Mouse (Mus musculus) heart, postnatal 36 days (tissue): Measurements from ENCODE around the gene Kbtbd12. TPM values are rescaled to one million over a fixed set of nuclear protein-coding genes. Genes with fewer than 3 reads are reported as not detected.

ENCODE experiments used
- DNase-seq, 2 experiments: peaks; one replicate each; pipeline ENCODE4 v3.0.0; 2021 to 2022
- intact Hi-C: fragments of 180-260 bp; cut with DNase I; formaldehyde crosslinking; loops from one replicate; pipeline ENCODE4 v1.15.1; 2025
- total RNA-seq, 2 experiments: library from RNA; stranded (reverse); gene quantifications; 2 replicates each; pipeline ENCODE4 v1.2.3; 2021

Gene Kbtbd12
- total RNA-seq, 2 experiments from 2014 or later = 30.3 to 39.1 TPM

DNA sequence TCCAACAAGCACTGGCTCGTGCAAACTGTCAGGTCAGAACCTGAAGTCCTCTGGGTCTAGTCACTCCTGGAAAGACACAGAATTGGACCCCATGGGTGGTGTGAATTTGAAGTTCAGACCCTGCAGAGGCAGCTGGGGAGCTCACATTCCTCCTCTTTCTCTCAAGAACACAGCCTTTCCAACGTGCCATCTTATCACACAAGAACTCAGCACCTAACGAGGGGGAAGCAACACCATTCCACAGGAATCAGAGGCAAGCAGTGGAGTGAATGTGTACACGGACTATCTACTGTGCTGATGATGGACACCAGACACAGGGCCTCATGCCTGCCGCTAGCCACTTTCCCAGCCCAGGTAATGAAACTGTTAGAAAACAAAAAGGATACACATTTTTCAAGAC lies 121.1 kb downstream of the Kbtbd12 start:
- DNase-seq = no peak
- intact Hi-C loops = loop anchor here (5.0 kb wide), 1 partner anchor 49 kb away; the partner anchor contains the start of gene Ruvbl1

DNA sequence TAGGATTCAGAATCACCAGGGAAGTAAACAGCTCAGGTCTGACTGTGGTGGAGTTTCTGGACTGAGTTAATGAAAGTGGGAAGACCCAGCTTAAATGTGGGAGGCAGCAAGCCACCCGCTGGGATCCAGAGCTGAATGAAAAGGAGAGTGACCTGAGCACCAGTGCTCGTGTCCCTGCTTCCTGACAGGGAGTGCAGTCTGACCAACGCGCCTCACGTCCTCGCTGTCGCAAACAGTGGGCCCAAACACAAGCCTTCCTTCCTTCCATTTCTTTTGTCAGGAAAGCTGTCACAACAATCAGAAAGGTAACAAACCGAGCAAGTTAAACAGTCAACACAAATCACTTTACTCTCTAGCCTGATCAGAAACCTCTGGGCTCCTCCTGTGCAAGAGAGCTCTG lies 121.8 kb downstream of the Kbtbd12 start:
- intact Hi-C loops = loop anchor here (5.0 kb wide), 1 partner anchor 49 kb away; the partner anchor contains the start of gene Ruvbl1
- no peak for DNase-seq

DNA sequence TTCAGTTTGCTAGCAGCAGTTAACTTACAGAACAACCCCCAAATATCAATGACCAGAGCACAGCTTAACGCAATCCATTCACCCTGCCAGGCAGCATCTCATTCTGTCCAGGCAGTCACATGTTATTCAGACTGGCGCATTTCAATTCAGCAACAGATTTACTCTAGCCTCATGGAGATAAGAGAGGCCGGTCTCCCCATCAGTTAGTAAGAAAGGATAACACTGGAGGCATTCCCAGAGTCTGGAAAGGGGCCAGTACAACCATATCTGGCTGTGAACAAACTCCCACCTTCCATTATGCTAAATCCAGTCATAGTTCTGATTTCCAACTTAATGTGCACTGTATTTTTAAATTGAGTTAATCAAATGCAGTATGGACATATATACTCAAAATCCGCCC lies 123.2 kb downstream of the Kbtbd12 start:
- DNase-seq = no peak
- intact Hi-C loops = no loop called here

DNA sequence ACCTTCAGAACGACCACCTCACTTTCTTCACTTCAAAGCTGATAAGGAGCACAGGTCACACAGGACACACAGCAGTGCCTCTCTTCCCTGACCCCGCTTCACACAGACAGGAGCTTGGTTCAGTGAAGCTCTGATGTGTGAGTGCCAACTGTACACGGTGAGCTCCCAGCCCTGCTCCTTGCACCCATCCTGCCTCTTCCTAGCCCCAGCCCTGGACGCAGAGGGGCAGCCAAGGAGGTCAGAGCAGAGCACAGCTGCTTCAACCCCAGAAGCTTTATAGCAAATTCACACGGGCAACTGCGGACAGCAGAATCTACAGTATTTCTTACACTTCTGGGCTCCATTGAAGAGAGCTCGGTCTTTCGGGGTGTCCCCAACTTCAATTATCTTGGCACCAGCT lies 123.8 kb downstream of the Kbtbd12 start:
- intact Hi-C loops = no loop called here
- DNase-seq = no peak

DNA sequence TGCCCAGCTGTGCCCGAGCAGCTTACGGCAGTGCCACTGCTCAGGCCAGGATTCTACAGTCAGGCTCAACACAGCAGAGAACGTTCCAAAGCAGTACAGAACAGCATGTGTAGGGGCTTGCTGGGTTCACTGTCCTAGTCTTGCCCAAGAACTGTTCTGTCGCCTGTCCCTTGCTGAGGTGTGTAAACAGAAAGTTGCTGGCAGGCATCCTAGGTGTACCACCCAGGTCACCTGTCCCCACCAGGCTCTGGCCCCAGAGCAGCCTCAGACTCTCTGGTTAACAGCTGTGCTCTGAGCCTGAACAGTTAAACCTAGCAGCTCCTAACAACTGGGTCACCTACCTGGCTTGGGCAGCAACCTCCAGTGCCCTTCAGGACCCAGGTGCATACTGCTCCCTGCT lies 134.7 kb downstream of the Kbtbd12 start:
- DNase-seq = no peak
- intact Hi-C loops = loop anchor here (5.0 kb wide), 1 partner anchor 391 kb away; no protein-coding TSS in a partner anchor

DNA sequence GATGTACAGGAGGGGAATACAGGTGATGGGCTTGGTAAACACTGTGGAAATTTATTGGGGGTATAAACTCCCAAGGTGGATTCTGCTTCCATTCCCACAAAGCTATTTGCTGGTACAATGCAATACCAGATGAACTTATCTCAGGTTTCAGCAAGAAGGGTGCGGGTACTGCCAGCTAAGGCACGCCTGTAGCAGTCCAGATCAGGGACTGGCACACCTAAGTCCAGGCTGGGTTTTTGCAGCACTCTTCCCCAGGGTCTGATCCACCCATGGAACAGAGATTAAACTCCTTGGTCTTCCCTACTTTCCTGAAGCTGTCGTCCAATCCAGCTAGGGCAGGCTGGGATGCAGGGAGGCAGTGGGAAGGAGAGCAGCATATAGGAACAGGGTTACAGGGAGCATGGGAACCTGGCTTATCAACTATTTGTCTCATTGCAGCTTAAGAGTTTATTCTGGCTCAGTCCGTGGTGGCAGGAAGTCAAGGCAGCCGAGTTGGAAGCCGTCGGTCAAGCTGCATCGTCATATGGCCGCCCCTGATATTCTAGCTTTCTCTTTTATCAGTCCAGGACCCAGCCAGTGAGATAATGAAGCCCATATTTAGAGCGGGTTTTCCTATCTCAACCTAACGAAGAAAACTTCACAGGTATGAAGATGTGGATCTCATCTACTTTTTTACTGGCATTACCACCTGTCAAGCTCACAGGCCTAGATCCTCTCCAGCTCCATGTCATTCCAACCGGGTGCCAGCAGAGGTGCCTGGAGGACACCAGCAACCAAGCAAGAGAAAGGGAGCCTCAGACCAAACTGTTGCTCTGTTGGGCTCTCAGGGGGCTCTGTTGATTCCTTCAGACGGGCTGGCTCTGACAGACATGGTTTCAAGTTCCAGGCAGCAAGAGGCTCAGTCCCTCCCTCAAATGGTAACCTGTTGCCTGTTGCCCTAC lies 135.4 kb downstream of the Kbtbd12 start:
- no peak for DNase-seq
- intact Hi-C loops = loop anchor here (5.0 kb wide), 1 partner anchor 390 kb away; no protein-coding TSS in a partner anchor

DNA sequence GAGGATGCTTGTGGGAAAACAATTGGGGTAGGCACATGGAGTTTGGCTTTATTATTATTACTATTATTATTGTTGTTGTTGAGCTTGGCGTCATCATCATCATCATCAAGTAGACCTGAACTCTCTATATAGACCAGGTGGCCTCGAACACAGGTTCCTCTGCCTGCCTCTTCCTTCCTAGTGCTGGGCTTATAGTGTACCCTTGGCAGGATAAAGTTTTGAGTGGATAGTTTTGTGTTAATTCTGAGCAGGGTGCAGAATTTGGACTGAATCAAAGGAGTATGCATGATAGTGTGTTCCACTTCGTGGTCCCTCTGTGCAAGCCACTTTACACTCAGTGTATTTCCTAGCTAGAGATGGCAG lies 137.4 kb downstream of the Kbtbd12 start:
- intact Hi-C loops = loop anchor here (2.0 to 5.0 kb wide), 2 partner anchors 312 to 388 kb away; no protein-coding TSS in a partner anchor
- no peak for DNase-seq

DNA sequence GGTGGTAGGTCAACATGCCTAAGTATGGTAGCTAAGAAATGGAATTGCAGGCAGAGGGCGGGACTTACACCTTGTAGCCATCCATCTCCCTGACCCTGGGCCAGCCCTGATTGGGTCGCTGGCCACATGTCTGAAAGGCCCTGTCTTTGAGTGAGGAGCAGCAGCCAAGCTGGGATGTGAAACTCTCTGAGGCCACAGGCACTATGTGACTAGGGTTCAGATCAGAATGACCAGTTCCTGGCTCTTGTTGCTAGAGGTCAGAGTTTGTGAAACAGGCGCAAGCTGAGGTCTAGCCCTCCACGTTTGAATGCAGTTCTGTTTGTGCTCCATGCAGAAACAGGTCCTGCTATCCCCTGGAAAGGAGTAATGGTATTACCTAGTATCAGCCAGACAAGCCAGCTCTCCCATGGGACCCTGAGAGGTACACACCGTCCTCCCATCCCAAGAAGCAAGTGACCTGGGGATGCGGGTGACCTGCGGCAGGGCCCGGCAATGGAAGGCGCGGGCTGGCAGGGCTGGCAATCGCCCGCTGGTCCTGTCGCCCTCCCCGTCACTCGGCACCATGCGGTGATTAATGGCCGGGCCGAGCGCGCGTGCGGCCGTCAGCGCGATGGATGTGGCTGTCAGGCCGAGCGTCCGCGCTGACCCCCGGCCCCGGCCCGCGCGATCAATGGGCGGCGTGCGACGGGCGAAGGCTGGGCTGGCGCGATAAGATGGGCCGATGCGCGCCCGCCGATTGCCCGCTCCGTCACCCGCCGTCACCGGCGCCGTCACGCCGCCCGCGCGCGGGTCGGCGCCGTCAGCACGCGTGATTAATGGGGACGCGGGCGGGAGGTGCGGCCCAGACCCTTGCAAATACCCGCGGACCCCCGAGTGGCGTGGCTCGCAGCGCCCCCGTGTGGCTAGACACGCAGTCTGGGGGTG lies 138.0 kb downstream of the Kbtbd12 start:
- peak; percentile 46 to 68 for DNase-seq

More for the DNA sequence above, 138.0 kb downstream of the Kbtbd12 start:
- intact Hi-C loops = loop anchor here (2.0 to 5.0 kb wide), 3 partner anchors 311 to 387 kb away; no protein-coding TSS in a partner anchor

Other genes starting within 250 kb of the Kbtbd12 start
- 1 to 10 TPM; 6.6 to 8.7 TPM for gene Eefsec, start 191.4 kb downstream of the Kbtbd12 start, total RNA-seq
- gene Ruvbl1, start 172.5 kb downstream of the Kbtbd12 start, total RNA-seq = 10 to 100 TPM; 15.8 to 18.1 TPM
- 10 to 100 TPM; 46.7 to 47.7 TPM for gene Sec61a1, start 119.0 kb downstream of the Kbtbd12 start, total RNA-seq
- 100 to 1,000 TPM; 113 to 133 TPM for gene Mgll, start 86.5 kb upstream of the Kbtbd12 start, total RNA-seq
- gene Abtb1, start 204.0 kb upstream of the Kbtbd12 start, total RNA-seq = 10 to 100 TPM; 28.1 to 29.2 TPM
- 10 to 100 TPM; 13.7 to 21.2 TPM for gene Podxl2, start 237.1 kb upstream of the Kbtbd12 start, total RNA-seq